Mouse (Mus musculus): Measurements from ENCODE around the gene Zdhhc14.
A peak's percentile ranks its signal among the peaks of the same experiment; 100 is the strongest.

Gene Zdhhc14

DNA sequence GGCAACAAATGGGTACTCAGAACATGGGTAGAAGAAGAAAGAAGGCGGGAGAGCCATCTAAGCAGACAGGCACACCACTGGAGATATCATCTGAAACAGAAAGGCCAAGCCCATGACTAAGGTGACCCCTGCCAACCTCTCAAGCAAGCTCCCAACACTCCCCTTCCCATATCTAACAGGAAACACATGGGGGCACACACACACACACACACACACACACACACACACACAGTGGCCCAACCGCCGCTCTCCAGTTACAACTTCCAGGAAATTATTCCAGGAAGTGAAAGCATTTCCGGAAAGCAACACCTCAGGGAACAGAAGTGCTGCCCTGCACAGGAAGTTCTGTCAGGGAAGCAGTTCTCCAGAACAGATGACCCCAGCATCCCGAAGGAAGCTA, 301.9 kb downstream of the Zdhhc14 start:
- no peak for DNase-seq

DNA sequence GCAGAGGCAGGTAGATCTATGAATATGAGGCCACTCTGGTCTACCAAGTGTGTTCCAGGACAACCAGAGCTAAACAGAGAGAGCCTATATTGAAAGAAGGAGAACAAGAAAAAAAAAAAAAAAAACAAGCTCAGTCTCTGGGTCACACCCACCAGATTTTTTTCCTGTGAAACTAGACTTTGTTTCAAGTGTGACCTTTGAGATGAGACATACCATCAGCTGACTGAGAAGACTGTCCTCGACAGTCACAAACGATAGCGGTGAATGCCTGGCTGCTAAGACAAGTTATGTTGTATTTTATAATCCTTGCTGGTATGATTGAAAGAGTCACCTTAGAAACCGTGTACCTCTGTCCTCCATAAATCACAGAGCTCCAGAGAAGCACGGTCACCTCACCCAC, 303.0 kb downstream of the Zdhhc14 start:
- no peak for DNase-seq

- peak; percentile 75 for DNase-seq
Measured at GRCm38 (mm10) chr17:5795878-5796277, 303.5 kb downstream of the Zdhhc14 start.

DNA sequence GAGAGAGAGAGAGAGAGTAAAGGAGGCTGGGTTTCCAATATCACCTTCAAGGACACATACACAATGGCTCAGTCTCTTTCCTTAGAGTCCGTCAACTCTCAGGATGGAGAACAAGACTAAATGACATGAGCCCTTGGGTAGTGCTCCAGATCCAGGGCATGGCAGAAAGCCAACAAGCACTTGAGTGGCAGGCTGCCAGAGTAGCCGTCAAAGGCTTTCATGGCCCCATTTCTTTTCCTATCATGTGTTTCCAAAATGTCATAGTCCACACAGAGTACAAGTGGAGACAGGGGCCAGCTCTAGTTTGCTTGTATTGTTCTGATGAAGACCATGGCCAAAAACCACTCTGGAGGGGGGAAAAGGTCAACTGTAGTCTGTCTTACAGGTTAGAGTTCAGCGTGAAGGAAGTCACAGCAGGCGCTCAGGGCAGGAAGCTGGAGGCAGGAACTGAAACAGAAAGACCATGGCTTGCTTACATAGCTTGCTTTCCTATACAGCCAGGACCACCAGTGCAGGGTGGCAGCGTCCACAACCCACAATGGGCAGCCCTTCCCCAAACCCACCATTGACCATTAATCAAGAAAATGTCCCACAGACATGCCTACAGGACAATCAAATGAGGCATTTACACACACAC, 304.9 kb downstream of the Zdhhc14 start:
- no peak for DNase-seq

GRCm38 (mm10) chr17:5798221-5798801, 306.0 kb downstream of the Zdhhc14 start:
- DNase-seq: peak; percentile 52

GRCm38 (mm10) chr17:5798900-5799299, 306.5 kb downstream of the Zdhhc14 start:
- no peak for DNase-seq

DNA sequence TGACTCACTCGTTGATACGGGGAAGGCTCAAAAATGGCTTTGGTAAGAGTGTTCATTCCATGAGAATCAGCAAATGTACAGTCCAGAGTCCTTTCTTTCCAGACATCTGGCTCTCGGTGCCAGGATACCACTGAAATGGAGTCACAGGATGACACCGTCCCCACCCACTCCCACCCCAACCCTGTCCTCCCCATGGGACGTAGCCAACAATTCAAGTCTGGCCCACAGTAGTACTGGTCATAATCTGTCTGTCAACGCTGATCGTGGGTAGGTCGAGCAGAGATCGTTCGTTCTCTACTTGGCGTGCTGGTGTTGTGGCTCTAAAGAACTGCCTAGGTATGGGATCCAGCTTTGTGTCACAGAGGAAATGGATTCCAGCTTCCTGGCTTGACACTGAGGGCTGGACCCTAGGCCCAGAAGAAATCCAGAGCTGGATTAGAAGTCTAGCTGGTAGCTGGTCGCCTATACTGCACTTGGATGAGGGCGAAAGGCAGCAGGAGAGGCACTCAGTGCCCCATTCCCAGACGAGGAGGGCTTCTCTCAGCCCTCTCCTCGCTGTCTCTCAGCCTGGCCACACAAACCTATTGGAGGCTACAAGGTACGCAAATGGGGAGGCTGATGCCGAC, 307.2 kb downstream of the Zdhhc14 start:
- no peak for DNase-seq

DNA sequence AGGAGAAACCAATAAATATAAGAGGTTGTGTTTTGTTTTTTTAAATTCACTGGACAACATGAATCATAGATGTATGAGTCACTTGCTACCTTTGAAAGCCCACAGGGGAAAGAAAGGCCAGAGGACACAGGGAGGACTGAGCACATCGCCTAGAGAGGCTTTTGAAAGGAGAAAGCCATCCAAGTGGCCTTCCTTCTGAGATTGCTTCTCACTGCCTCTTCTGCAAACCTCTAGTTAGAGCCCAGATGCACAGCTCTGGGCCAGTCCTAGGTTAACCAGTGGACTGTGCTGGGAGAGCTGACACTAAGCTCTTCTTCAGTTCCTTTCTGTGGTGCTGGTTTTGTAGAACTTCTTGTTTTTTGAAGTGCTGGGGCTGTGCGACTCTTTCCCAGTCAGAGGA, 307.9 kb downstream of the Zdhhc14 start:
- DNase-seq: no peak

DNA sequence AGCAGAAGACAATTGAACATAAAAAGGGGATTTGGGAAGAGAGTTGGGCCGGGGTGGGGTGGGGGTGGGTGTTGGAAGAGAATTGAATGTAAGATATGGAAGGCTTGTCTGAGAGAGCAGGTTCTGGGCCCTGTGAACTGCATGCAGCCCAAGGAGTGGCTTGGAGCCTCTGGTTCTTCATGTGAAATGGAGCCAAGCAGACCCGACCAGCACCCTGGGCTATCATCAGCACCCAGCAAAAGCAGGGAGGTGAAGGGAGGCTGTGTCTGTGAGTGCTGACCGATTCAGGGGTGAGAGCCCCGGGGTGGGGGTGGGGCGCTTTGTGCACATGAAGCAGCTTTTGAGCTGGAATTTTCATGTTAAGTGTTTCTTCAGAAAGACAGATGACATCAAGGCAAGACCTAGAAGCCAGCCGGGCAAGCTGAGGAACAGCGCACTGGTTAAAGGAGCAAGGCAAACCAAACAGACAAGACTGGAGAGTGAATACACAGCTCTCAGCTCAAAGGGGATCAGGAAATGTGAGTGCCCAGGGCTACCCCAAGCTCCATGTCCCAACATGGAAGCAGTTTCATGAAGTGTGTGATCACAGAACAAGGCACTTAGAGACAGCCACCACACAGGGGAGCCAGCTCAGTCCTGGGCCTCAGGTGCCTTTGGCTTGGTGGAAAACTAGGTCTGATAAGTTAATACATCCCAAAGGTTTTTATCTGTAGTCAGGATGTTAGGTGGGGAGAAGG, 308.6 kb downstream of the Zdhhc14 start:
- DNase-seq: no peak

GRCm38 (mm10) chr17:5801761-5802655, 309.7 kb downstream of the Zdhhc14 start:
- peak; percentile 73 for DNase-seq

DNA sequence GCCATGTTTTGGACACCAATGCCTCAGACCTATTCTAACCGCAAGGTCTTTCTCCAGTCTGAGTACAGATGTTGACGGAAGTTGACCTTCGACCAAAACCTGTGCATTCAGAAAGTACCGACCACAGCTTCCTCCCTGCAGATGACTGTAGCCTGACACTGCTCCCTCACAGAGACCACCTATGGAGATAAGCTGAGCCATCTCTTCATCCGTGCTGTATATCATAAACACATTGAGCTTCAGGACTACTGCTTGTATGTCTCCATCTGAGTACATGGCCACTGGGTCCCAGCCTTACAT, 310.2 kb downstream of the Zdhhc14 start:
- peak; percentile 37 for DNase-seq
